Mouse (Mus musculus) hindbrain, postnatal 0 days (tissue): ENCODE measurements at regions not wholly inside any gene's neighbourhood (a gene's known extent, or its start where the extent isn't known, plus 50 kb on each side); places are given as distances from the start of the nearest gene placed in this dataset.

ENCODE experiments used
- ATAC-seq: fragments of 200-750 bp; cut with Nextera tagmentation; 2 replicates; pipeline ENCODE4 v1.8.0; 2017; ENCODE audit warnings: mild to moderate bottlenecking, moderate TSS enrichment, moderate library complexity
- DNase-seq: peaks from one replicate; pipeline ENCODE4 v3.0.0-alpha.2; 2015; ENCODE audit warnings: low spot score
- H3K27ac ChIP-seq: fragments of 300-500 bp; sonication (generic); 2 replicates; pipeline ENCODE4 v1.5.1; 2014; ENCODE audit warnings: mild to moderate bottlenecking
- H3K27me3 ChIP-seq: fragments of 300-500 bp; sonication (generic); 2 replicates; pipeline ENCODE4 v1.6.1; 2014; ENCODE audit warnings: low read length, mixed read lengths; ENCODE audit not compliant: insufficient read depth
- H3K36me3 ChIP-seq: fragments of 300-500 bp; sonication (generic); 2 replicates; pipeline ENCODE4 v1.6.1; 2014; ENCODE audit warnings: low read length, mixed read lengths; ENCODE audit not compliant: insufficient read depth
- H3K4me1 ChIP-seq: fragments of 300-500 bp; sonication (generic); 2 replicates; pipeline ENCODE4 v1.6.1; 2014; ENCODE audit warnings: antibody characterized with exemption, low read length, mixed read lengths; ENCODE audit not compliant: insufficient read depth
- H3K4me2 ChIP-seq: fragments of 300-500 bp; sonication (generic); 2 replicates; pipeline ENCODE4 v1.6.1; 2014; ENCODE audit warnings: low read depth, mild to moderate bottlenecking, low read length, moderate library complexity, mixed read lengths
- H3K4me3 ChIP-seq: fragments of 300-500 bp; sonication (generic); 2 replicates; pipeline ENCODE4 v1.5.1; 2014; ENCODE audit warnings: low read length
- H3K9ac ChIP-seq: fragments of 300-500 bp; sonication (generic); replicated peaks from 2 replicates; pipeline ENCODE4 v1.6.1; 2014; ENCODE audit warnings: mild to moderate bottlenecking, low read length, moderate library complexity, mixed read lengths
- H3K9me3 ChIP-seq: fragments of 300-500 bp; sonication (generic); 2 replicates; pipeline ENCODE4 v1.6.1; 2016; ENCODE audit warnings: low read length, mixed read lengths
- CTCF ChIP-seq: IDR thresholded peaks from 2 replicates; pipeline ENCODE4 v1.5.1; 2016; ENCODE audit warnings: antibody characterized with exemption, control low read depth, low read depth
- WGBS: fragments of 180-500 bp; shearing (Covaris S2); extraction: QIAGEN DNeasy Blood & Tissue Kit; methylation state at CpG from one replicate; pipeline ENCODE4 v1.1.7; 2014; 5-methylcytosine and 5-hydroxymethylcytosine counted together

DNA sequence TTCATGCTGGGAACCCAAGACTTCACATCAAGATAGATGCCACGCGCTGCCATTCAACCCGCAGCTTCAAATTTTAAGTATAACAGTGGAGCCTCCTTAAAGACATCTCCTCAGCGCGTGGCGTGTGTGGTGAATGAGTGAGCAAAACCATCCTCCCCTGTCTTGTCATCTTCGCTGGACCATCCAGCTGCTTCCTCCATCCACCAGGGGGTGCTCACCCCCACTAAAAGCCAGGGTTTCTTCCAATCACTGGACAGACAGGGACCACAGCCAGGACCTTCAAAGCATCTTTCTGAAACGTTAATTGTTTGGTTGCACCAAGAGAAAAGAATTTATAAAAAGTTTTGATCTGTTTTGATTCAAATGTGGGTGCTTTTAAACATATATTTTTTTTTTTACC, 256.8 kb upstream of the Sox11 start:
- TF ChIP-seq CTCF = peak; percentile 87
- Histone ChIP-seq H3K9me3 (no peaks in the 10 kb centered on the region), H3K4me3 (no peak overlapping the region), H3K9ac (no peak overlapping the region), H3K27me3 (no peaks in the 10 kb centered on the region), H3K27ac (no peak overlapping the region), H3K4me2 (no peak overlapping the region), H3K4me1 (no peaks in the 10 kb centered on the region), H3K36me3 (no peaks in the 10 kb centered on the region)
- WGBS = 29% methylated on average over 8 of the region's 8 CpGs
- ATAC-seq (peak; percentile 74; the same call in 1 of the 2 replicates), DNase-seq (peak; percentile 81)

DNA sequence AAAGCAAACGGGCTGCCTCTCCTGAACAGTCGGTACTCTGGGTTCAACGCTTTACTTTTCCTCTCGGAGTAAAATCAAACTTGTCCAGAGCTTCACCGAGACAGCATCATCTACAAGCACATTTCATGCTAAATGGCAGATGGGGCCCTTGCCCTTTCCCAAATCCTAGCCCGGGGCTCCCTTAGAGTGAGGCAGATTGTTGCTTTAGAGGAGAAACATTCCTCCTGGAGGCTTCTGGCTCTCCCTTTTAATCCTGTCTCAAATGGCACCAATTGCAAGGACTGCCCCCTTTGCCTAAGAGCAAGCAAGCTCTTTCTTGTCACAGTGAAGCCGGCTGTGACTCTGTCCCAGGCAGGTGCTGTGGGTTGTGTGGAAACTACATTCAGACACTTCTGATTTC, 255.5 kb upstream of the Sox11 start:
- 48% methylated on average over 7 of the region's 7 CpGs for WGBS
- DNase-seq (no peak), ATAC-seq (no peak)
- H3K4me3 ChIP-seq = no peak overlapping the region
- no peaks in the 10 kb centered on the region for H3K4me1 ChIP-seq
- no peaks in the 10 kb centered on the region for H3K36me3 ChIP-seq
- no peak overlapping the region for H3K27ac ChIP-seq
- no peaks in the 10 kb centered on the region for H3K9me3 ChIP-seq
- TF ChIP-seq CTCF = no peak
- H3K9ac ChIP-seq = no peak overlapping the region
- no peak overlapping the region for H3K4me2 ChIP-seq
- no peaks in the 10 kb centered on the region for H3K27me3 ChIP-seq

DNA sequence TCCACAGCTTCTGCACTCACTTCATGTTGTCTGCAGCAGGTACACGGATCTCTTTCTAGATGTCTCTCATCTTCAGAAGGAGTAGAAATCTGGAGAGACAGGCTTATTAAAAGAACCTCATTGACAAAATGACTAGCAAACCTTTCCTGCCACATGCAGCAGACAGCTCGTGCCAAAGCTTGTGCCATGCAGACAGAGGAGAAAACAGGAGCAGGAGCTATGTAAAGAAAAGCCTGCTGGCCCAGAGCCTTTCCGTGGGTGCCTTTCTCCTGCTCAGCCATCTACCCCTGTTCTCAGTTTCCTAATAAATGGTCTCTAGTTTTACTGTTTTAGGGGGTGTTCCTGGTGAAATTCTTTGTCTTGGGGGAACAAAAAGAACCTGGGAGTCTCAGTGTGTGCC, 254.9 kb upstream of the Sox11 start:
- H3K9ac ChIP-seq = no peak overlapping the region
- no peaks in the 10 kb centered on the region for H3K27me3 ChIP-seq
- H3K4me3 ChIP-seq = no peak overlapping the region
- 45% methylated on average over 3 of the region's 3 CpGs for WGBS
- no peaks in the 10 kb centered on the region for H3K4me1 ChIP-seq
- H3K36me3 ChIP-seq = no peaks in the 10 kb centered on the region
- no peak for ATAC-seq
- H3K9me3 ChIP-seq = no peaks in the 10 kb centered on the region
- TF ChIP-seq CTCF = no peak
- DNase-seq = no peak
- no peak overlapping the region for H3K27ac ChIP-seq
- no peak overlapping the region for H3K4me2 ChIP-seq

DNA sequence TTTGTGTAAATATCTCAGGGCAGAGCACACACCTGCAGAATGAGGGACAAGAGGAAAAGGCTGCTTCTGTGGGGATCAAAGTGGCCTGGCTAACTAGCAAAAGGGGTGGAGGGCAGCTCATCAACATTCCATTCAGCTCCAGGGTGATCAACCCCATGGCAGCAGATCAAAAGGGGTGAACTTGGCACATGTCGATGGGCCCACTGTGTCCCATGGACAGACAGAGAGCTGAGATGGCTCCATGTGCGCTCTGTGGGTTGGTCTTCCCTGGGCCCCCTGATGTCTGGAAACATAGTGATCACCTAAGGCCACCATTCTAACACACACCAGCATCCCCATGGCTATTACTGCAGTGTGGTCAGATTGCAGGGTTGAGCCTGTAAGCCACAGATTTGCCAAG, 253.2 kb upstream of the Sox11 start:
- ATAC-seq = no peak
- Histone ChIP-seq H3K9ac (no peak overlapping the region), H3K27ac (no peak overlapping the region)

DNA sequence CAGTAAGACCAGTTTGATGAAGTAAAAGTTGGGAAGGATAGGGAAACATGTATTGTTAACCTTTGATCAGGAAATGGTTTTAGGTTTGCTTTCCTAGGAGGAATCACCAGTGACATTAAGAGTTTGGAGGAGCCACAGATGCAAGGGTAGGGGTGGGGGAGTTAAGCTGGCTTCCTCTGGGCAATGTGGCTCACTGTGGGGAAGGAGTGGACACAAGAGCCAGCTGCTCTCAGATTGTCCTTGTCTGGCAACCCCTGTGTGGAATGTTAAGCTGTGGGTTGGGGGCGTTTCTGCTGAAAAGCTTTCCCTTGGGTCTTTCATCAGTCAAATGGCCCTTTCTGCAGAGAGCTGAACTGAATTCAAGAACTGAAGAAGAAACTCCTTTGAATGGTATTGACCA, 251.1 kb upstream of the Sox11 start:
- Histone ChIP-seq H3K9ac (no peak overlapping the region), H3K27ac (no peak overlapping the region), H3K4me3 (no peak overlapping the region), H3K4me2 (no peak overlapping the region), H3K36me3 (no peaks in the 10 kb centered on the region), H3K4me1 (no peaks in the 10 kb centered on the region), H3K9me3 (no peaks in the 10 kb centered on the region), H3K27me3 (no peaks in the 10 kb centered on the region)
- no peak for TF ChIP-seq CTCF
- DNase-seq (no peak), ATAC-seq (no peak)
- 52% methylated on average over 1 of the region's 1 CpGs for WGBS

More for the DNA sequence above, 253.2 kb upstream of the Sox11 start:
- DNase-seq = no peak
- Histone ChIP-seq H3K4me1 (no peaks in the 10 kb centered on the region), H3K27me3 (no peaks in the 10 kb centered on the region), H3K36me3 (no peaks in the 10 kb centered on the region), H3K4me3 (no peak overlapping the region), H3K9me3 (no peaks in the 10 kb centered on the region), H3K4me2 (no peak overlapping the region)
- TF ChIP-seq CTCF = no peak
- 35% methylated on average over 2 of the region's 2 CpGs for WGBS

DNA sequence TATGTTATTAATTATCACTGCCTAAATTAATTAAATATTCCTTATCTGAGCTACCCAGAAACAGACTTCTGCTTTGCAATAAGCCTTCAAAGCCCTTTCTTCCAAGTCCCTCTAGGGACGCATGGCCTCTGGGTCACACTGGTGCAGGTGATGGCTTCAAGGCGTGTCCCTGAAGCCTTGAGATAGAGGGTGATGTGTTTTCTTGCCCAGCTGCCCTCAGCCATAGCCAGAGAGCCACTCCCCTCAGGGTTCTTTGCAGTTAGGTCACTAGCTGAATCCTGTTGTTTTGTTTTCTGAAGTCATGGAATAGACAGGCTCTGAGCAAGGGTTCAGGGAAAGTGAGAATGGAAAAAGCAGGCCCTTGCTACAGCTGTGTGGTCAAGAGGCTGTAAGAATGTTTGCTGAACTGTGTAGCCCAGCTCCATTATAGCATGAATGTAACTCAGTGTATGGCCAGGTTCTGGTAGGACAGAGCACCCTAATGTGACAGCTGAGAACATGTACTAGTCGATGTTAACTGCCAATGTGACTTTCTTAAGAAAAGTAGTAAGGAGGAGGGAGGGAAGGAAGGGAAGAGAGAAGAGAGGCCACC, 233.8 kb upstream of the Sox11 start:
- Histone ChIP-seq H3K4me1 (no peaks in the 10 kb centered on the region), H3K27me3 (no peaks in the 10 kb centered on the region), H3K36me3 (no peaks in the 10 kb centered on the region), H3K4me2 (no peak overlapping the region), H3K9me3 (no peaks in the 10 kb centered on the region), H3K27ac (no peak overlapping the region), H3K4me3 (no peak overlapping the region), H3K9ac (no peak overlapping the region)
- WGBS = 55% methylated on average over 3 of the region's 3 CpGs
- DNase-seq = no peak
- no peak for ATAC-seq
- no peak for TF ChIP-seq CTCF

DNA sequence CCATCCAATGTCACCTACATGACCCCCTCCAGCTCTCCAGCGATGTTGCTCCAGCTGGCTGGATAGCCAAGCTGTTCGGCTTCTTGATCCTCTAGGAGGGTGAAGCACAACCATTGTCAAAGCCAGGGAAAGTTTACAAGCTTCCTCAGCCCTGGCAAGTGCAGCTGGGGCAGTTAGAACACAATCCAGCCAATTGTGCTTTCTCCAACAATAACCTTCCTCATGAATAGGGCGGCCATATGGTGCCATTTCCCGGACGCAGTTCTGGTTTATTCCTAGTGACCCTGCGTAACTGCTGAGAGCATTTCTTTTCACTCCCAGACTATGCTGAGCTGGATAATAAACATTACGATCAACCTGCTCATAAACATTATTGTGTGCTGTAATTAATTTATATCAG, 233.3 kb upstream of the Sox11 start:
- no peak overlapping the region for H3K27ac ChIP-seq

More for the DNA sequence above, 233.3 kb upstream of the Sox11 start:
- no peak overlapping the region for H3K4me2 ChIP-seq
- H3K4me1 ChIP-seq = no peaks in the 10 kb centered on the region
- no peak overlapping the region for H3K4me3 ChIP-seq
- no peaks in the 10 kb centered on the region for H3K36me3 ChIP-seq
- 23% methylated on average over 7 of the region's 7 CpGs for WGBS
- peak; percentile 49; the same call in 1 of the 2 replicates for ATAC-seq
- H3K27me3 ChIP-seq = no peaks in the 10 kb centered on the region
- TF ChIP-seq CTCF = no peak
- no peaks in the 10 kb centered on the region for H3K9me3 ChIP-seq
- peak; percentile 38 for DNase-seq
- no peak overlapping the region for H3K9ac ChIP-seq
